Mouse (Mus musculus): ENCODE results near the gene Myl6b.
A peak's percentile ranks its signal among the peaks of the same experiment; 100 is the strongest.
"Not testable (repeated sequence)": the region's sequence is repeated elsewhere in the genome, so short reads cannot be mapped to it uniquely, and the experiment has no call there.

Gene Myl6b

DNA sequence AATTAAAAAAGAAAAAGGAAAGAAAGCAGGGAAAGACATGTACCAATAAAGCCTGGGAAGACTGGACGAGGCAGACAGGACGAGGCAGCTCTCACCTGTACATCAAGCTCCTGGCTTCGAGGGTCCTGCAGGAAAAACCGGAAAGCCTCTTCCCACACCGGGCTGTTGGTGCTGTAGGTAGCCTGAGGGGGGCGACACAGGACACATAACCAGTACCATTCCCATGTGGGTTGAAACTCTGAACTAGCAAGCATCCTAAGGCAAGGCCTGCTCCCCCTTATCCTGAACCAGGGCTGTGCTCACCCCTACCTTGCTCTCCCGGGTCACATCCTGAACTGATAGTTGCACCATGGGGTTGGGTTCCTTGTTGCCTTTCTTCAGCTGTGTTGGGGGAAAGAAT lies 20.3 kb upstream of the Myl6b start:
- no peak for DNase-seq (ENCODE audit: low spot score)

DNA sequence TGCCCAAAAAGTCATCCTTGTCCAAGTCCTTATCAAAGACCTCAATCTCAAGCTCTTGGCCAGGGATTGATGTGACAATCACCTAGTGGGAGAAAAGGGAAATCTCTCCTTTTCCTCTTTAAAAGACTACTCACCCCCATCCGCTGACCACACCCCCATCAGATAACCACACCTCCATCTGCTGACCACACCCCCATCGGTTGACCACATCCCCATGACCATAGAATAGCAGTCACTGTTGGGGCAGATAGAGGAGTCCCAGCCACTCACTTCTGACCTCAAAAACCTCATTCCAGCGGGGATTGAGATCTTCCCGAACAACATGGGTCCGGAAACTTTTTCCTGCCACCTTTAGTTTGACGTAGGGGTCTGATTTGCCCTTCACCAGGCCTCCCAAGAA lies 18.2 kb upstream of the Myl6b start:
- DNase-seq (ENCODE audit: low spot score): no peak

DNA sequence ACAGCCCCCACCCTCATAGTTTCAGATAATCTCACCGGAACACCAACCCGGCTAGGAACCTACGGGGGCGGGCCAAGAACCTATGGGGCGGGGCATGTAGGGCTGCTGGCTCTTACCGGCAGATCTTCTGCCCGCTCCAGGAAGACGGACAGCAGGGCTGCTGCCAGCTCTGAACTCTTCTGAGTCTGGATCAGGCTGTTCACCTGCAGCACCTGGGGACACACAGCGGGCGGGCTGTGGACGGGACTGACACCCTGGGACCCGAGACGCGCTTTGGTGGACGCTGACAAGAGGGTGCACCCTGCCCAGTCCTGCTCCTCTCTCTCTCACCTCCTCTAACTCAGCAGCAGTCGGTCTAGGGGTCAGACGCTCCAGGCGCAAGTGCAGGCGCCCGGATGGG lies 17.5 kb upstream of the Myl6b start:
- no peak for DNase-seq (ENCODE audit: low spot score)

DNA sequence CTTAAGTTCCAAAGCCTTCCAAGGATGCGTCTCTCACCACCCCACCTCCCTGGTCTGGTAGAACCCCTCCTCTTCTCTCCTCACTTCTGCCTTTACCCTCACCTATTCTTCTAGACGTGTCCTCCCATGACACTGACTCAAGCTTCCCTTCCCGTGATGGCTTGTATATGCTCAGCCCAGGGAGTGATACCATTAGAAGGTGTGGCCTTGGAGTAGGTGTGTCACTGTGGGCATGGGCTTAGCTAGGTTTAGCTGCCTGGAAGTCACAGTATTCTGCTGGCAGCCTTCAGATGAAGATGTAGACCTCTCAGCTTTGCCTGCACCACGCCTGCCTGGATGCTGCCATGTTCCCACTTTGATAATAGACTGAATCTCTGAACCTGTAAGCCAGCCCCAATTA lies 16.6 kb upstream of the Myl6b start:
- DNase-seq (ENCODE audit: low spot score): no peak

DNA sequence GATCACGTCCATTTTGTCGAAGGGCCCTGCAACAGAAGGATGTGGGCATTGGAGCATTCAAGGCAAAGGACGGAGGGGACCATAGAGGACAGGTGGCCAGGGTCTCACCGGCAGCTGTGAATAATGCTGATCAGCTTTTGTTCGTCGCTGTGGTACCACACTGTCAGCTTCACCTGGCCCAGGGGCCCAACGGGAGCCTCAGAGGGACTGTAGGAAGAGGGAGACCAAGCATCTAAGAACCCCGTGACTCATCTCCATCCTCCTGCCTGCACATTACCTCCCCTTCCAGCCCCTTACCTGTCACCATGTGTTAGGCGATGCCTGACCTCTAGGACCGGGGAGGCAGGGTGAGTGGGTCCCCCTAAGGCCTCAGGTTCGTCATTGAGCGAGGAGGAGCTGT lies 13.3 kb upstream of the Myl6b start:
- no peak for DNase-seq (ENCODE audit: low spot score)

DNA sequence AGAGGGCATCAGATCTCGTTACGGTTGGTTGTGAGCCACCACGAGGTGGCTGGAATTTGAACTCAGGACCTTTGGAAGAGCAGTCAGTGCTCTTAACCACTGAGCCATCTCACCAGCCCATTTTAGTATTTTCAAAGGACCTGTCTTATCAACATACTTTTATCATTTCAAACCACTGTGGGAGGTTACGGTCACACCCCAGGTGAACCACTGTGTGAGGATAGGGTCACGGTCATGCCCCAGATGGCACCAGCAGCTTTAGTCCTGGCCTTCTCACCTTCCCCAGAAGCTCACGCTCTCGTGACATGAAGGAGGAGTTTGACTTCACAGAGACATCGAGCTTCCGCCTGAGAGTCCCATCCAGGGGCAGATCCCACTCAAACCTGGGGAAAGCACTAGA lies 12.7 kb upstream of the Myl6b start:
- no peak for DNase-seq (ENCODE audit: low spot score)

DNA sequence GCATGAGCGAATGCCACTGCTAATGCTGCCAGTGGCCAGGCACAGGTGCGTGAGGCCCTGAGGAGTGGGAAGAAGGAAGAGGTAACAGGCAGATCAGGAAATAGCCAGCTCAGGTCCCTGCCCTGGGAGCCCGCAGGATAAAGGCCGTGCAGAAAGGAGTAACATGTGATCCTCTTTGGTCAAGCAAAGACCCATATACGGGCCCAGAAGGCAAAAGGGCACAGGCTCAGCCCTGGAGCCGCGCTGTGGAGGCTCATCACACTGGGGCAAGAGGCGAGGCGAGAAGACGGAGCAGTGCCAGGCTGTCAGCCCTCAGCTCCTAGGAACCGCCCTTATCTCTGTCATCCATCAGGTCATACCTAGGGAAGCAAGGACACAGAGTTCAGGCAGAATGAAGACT lies 11.8 kb upstream of the Myl6b start:
- peak; percentile 84 for DNase-seq (ENCODE audit: low spot score)

DNA sequence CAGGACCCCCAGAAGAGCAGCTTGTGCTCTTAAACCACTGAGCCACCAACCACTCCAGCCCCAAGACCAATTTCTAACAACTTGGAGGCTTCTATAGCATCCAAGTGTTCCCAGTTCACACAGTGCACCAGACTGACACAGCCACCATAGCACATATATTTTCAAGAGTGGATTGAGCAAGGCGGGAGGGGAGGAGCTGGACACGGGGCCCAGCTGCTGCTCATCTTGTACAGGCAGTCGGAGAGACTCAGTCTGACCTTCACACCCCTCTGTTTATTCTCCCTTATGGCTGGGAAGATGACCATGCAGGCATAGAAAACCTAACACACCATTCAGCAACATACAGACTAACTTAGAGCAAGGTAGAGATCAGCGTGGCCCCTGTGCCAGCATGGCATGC lies 11.3 kb upstream of the Myl6b start:
- DNase-seq (ENCODE audit: low spot score): peak; percentile 48

DNA sequence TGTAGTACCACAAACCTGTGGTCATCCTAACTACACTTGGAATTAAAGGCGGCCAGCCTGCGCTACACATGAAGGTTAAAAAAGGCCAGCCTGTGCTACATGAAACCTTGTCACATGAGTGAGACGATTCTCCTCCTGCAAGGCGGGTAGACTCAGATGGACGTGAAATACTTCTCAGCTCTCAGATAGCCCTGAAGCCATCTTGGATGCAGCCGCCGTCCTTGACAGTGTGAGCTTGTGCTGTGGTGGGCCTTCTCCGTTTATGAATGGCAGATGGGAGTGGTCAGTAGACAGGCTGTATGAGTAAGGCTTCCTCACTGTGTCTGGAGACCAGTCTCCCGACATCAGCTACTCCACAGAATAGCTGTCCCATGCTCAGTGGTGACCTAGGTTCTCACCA lies 10.7 kb upstream of the Myl6b start:
- no peak for DNase-seq (ENCODE audit: low spot score)

DNA sequence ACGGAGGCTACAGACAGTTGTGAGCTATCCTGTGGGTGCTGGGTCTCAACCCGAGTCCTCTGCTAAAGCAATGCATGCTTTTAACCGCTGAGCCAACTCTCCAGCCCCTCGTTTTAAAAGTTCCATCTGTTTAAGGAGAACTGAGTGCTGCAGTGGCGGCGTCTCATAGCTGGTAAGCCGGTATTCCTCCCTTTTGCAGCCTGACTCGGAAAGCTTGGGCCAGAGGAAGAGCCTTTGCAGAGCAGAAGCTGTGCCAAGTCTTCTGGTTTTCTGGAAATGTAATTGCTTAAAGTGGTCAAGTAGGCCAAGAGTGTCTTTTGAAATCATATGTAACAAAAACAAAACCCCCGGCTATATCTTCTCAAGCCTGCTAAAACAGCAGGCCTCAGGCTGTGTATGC lies 9.8 kb upstream of the Myl6b start:
- DNase-seq (ENCODE audit: low spot score): peak; percentile 83

DNA sequence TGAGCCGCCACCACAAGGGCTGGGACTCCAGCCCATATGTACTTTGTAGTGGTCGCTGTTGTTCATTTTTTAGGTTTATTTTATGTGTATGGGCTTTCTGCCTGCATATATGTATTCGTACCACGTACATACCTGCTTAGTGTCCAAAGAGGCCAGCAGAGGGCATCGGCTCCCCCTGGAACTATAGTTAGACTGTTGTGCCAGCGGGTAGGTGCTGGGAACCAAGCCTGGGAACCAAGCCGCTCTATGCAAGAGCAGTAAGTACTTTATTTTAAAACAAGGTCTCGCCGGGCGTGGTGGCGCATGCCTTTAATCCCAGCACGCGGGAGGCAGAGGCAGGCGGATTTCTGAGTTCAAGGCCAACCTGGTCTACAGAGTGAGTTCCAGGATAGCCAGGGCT lies 7.5 kb upstream of the Myl6b start:
- no peak for DNase-seq (ENCODE audit: low spot score)

DNA sequence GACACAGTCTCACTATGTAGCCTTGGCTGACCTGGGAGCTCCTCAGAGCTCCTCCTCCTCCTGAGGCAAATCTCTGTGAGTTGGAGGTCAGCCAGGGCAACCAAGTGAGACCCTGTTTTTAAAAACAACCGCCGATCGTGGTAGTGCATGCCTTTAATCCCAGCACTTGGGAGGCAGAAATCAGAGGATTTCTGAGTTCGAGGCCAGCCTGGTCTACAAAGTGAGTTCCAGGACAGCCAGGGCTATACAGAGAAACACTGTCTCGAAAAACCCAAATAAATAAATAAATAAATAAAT lies 6.8 kb upstream of the Myl6b start:
- DNase-seq (ENCODE audit: low spot score): not testable (repeated sequence)

DNA sequence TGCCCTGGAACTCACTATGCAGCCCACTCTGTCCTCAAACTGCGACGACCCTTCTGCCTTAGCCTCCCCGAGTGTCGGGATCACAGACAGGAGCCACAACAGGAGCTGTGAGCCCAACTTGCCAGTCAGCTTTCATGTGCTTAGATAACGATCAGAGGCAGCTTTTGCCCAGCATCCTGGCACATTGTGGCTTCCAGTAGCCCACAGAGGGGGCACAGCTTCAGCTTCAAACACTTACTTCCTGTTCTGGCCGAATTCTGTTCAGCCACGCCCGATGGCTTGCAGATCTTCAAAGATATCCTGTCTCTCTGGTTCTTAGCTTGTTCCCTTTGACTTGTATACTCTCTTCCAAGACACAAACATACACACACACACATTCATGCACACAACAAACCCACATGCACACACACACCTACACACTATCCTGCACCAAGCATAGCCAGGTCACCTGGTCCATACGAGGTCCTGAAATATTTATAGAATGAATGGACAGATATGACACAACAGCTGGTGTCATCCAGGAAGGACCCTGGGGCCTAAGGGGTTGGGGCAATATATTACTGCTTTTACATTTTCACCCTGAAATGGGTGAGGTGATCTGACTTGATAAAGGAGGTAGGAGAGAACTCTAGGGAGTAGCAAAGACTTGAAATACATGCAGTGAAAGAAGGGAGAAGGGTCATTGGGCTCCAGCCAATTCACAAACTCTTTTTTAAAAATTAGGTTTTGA lies 6.3 kb upstream of the Myl6b start:
- DNase-seq (ENCODE audit: low spot score): peak; percentile 65

DNA sequence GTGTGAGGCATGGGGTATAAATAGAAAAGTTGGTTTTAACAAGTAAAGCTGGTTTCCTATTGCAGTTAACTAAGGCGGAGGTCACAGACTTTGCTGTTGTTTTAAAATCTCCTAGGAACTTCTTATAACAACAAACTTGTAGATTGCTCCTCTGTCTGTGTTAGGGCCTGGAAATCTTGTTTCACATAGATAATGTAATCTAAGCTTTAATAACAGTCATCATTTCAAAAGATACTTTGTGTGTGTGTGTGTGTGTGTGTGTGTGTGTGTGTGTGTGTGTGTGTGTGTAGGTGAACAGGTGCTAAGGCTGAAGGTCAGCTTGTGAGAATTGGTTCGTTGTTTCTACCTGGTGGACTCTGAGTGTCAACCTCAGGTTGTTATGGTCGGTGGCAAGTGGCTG lies 5.5 kb upstream of the Myl6b start:
- peak; percentile 59 for DNase-seq (ENCODE audit: low spot score)

DNA sequence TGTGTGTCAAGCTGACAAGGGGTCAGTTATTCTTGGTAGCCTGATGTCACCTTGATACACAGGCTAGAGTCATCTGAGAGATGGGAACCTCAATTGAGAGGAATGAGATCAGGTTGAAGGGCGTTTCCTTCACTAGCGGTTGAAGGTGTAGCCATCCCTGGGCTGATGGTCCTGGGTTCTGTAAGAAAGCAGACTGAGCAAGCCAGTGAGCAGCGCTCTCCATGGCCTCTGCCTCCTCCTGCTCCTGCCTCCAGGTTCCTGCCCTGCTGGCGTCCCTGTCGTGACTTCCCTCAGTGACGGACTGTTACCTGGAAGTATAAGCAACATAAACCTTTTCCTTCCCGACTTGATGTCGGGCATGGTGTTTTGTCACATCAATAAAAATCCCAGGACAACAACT lies 5.0 kb upstream of the Myl6b start:
- no peak for DNase-seq (ENCODE audit: low spot score)

DNA sequence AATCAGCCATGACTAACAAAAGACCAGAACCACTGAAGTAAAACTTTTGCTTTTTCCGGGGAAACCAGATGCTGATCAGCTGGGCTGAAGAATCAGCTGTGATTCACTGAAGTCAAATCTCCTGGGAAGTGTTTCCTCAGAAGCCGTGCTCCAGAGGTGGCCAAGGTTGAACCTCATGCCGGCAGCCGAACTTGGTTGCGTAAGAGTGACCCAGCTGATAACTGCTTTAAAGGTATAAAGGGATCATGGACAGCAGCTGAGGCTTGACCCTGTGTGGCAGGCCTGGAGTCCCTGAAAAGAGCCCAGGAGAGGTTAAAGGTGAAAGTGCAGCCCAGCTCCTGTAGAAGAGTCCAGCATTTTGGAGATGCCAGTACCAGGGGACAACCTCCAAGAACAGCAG lies 3.9 kb upstream of the Myl6b start:
- peak; percentile 67 for DNase-seq (ENCODE audit: low spot score)

DNA sequence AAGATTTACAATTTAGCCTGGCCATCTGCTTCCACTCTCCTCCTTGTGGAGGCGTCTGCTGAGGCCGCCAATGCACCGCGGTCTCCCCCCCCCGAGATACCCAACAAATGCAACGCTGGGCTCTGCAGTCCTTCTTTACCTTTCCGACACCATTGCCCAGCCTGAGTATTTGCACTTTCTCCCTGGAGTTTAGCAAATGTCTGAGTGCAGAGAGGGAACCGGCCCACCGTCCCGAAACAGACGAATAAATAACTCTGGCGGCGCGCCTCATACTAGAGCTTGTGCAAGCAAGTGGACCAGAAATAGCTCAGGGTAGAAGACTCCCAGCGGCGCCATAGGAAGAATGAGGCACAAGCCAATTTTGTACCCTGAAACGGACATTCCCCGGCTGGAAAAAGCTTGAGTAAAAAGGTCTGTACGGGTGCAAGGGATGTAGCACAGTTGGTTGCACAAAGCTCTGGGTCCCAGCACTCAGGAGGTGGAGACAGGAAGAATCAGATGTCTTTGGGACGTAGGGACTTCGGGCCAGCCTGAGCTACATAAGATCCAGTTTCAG lies 709 bp upstream of the Myl6b start:
- peak; percentile 80 for DNase-seq (ENCODE audit: low spot score)

DNA sequence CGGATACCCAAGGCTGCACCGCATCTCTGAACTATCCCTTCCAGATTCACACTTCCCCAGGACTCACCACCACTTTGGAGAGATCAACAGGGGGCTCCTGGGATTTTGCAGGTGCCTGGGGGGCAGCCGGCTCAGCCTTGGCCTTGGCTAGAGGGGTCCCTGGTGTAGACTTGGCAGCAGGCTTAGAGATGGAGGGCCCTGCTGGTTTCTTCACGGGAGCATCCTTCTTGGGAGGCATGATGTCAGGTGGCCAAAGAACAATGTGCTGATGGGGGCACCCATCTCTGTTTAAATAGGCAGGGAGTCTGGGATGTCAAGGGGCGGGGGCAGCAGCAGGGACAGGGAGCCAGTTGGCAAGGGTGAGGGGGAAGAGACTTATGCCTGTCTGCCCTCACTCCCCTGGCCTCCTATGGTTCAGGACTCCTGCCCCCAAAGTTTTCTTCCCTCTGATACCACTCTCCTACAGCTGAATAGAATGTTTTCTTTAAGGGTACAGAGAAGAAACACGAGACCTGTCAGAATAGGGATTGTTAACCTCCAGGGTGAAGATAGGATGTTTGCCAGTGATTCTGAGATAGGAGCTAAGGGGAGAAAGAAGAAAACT lies 1.2 kb downstream of the Myl6b start:
- no peak for DNase-seq (ENCODE audit: low spot score)

DNA sequence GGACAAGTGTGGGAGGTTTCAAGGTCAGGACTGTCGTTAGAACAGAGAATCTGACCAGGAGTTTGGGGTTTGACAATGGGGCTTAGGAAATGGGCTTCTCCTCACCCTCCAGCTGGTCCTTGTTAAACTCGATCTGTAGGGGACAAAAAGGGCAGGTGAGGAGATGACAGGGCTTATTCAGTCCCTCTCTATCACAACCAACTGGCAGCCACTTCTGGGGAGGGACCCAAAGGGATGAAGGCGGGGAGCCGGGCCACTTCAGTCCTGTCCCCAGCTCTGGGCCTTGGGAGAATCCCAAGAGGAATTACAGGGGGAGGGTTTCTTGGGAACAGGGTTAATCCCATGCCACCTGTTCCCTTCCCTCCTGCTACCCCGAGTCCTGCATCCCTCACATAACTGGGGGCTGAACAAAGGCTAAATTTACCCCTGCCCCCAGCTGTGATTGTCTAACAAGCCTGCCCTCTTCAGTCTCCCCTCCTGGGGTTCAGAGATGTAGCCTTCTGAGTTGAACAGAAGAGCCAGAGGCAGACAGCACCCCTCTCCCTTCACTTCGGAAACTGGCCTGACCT lies 1.9 kb downstream of the Myl6b start:
- no peak for DNase-seq (ENCODE audit: low spot score)

DNA sequence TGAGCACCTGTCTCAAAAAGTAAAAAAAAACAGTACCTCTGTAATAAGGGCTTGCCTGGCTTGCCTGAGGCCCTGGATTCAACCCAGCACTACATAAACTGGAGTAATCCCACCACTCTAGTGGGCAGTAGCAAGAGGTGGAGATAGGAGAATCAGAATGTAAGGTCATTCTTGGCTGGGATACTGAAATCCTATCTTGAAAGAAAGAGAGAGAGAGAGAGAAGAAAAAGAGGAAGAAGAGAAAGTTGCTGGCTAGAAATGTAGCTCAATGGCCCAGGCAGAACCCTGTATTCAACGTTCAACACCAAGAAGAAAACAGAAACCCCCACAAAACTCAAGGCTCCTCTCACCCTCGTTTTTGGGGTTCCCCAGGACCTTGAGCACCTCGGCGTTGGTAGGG lies 2.6 kb downstream of the Myl6b start:
- DNase-seq (ENCODE audit: low spot score): no peak

DNA sequence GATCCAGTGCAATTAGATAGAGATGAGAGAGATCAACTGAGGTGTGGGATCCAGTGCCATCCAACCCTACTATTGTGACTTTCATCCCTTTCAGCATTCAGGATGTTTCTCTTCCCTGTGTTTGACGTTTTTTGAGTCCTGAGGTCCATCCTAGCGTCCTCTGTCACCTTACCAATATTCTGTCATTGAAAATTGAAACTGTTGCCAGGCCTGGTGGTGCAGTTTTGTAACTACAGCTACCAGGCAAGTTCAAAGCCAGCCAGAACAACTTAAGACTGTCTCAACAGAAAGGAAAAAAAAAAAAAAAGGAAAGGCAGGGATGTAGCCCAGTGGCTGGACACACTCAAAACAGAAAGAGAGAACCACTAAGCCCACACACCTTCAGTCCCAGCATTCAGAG lies 3.2 kb downstream of the Myl6b start:
- DNase-seq (ENCODE audit: low spot score): peak; percentile 49

DNA sequence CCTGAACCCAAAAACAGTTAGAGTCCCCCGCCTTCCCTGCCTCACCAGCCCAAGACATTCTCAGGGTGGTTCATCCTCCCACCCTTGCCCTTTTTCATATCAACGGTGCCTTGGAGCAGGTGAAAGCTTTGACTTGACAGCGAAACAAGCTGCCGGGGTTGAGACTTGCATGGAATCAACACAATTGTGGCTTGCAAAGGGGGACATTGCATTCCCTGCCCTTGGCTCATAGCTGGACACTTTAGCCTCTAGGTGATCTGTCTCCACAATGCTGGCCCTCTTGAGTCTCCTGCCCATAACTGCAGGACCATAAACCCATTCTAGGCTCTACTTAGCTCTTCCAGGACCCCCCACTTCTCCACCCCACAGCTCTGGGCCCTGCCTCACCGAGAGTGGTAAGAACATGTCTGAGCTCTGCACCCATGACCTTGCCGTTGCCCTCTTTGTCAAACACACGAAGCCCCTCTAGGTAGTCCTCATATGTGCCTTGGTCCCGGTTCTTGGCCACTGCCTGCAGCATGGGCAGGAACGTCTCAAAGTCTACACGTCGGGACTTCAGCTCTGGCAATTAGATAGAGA lies 3.7 kb downstream of the Myl6b start:
- no peak for DNase-seq (ENCODE audit: low spot score)
